Comparison of ENCODE assay signal across 10 mouse cellular contexts in the genomic region with DNA sequence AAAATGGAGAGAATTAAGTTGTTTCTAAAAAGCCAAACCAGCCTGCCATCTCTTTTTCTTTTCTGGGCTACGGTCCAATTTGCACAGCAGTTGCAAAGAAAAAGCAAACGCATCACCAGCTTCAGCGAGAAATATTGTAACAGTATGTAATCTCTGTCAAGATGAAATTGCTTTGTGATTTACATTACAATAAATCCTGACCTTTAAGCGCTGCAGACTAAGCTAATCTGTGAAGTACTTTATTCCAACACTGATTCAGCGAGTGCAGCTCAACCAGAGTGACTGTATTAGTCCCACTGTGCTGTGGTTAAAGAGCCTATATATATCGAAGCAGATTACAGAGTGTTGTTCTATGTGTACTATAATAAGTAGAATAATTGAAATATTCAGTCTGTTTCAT. TPM values are rescaled to one million over a fixed set of nuclear protein-coding genes. Genes with fewer than 3 reads are reported as not detected.
A peak's percentile ranks its signal among the peaks of the same experiment; 100 is the strongest.
DNase-seq lines count a peak whose midpoint lies in the region; ATAC-seq and TF ChIP-seq lines count a peak whose summit lies in the region.
"Had no signal": no experiment of that assay in that cellular context is flagged by ENCODE, and none has a peak within 500 bp of the region (broad histone marks: within the 10 kb centered on the region; RNA-seq: fewer than 3 reads in every experiment).

No protein-coding gene starts in this region.

- no peak overlapping the region for H3K4me3 ChIP-seq in hindbrain, embryonic 13.5 days
- H3K4me3 ChIP-seq in hindbrain, embryonic 11.5 days (ENCODE audit: low read depth, low read length), result no peak overlapping the region
- H3K4me3 ChIP-seq in myocyte, result no peak overlapping the region
- H3K4me3 ChIP-seq: embryonic facial prominence, embryonic 12.5 days had no signal

- H3K9ac ChIP-seq in hindbrain, embryonic 13.5 days, result no peak overlapping the region
- no peak overlapping the region for H3K9ac ChIP-seq in hindbrain, embryonic 11.5 days (ENCODE audit: low read depth, low read length)
- H3K9ac ChIP-seq: embryonic facial prominence, embryonic 12.5 days had no signal

- peaks cover 6% of the 10 kb centered on the region for H3K4me1 ChIP-seq in hindbrain, embryonic 13.5 days (replicated peaks)
- H3K4me1 ChIP-seq in hindbrain, embryonic 11.5 days (replicated peaks; ENCODE audit: control insufficient read depth, insufficient read depth, low read length), result no peaks in the 10 kb centered on the region
- H3K4me1 ChIP-seq: embryonic facial prominence, embryonic 12.5 days had no signal

- no peak for DNase-seq in hindbrain, embryonic 11.5 days (ENCODE audit: low spot score)
- DNase-seq in brain, embryonic 14.5 days (ENCODE audit: low read depth), result peak; percentile 91
- peak; percentile 49 to 53 for DNase-seq in layer of hippocampus, adult 8-10 months (ENCODE audit: low spot score in 2 of 2)
- DNase-seq in thymus, adult 18-20 months, result no peak
- no peak for DNase-seq in spleen, adult 18-20 months
- DNase-seq in thymus, postnatal 25 days, result no peak

- H3K79me2 ChIP-seq in myocyte (ENCODE audit: control insufficient read depth, insufficient read depth), result no peaks in the 10 kb centered on the region

- no peaks in the 10 kb centered on the region for H3K36me3 ChIP-seq in hindbrain, embryonic 13.5 days
- no peaks in the 10 kb centered on the region for H3K36me3 ChIP-seq in hindbrain, embryonic 11.5 days (ENCODE audit: control insufficient read depth, insufficient read depth, low read length)
- no peaks in the 10 kb centered on the region for H3K36me3 ChIP-seq in myocyte (ENCODE audit: control insufficient read depth, insufficient read depth)
- H3K36me3 ChIP-seq: embryonic facial prominence, embryonic 12.5 days had no signal

- WGBS in hindbrain, embryonic 13.5 days, result 44% methylated on average over 6 of the region's 6 CpGs
- WGBS in hindbrain, embryonic 11.5 days, result 82% methylated on average over 6 of the region's 6 CpGs

- H3K27me3 ChIP-seq in hindbrain, embryonic 13.5 days, result no peaks in the 10 kb centered on the region
- H3K27me3 ChIP-seq in hindbrain, embryonic 11.5 days (ENCODE audit: control insufficient read depth, insufficient read depth, low read length), result no peaks in the 10 kb centered on the region
- H3K27me3 ChIP-seq in myocyte (ENCODE audit: control insufficient read depth, insufficient read depth, insufficient read length), result no peaks in the 10 kb centered on the region
- H3K27me3 ChIP-seq: embryonic facial prominence, embryonic 12.5 days had no signal

- no peak for TF ChIP-seq CTCF in brain, embryonic 14.5 days (IDR thresholded peaks at IDR 0.05; ENCODE audit: borderline replicate concordance, extremely low read depth, insufficient read depth, insufficient read length)

- TF ChIP-seq POLR2A in brain, embryonic 14.5 days (IDR thresholded peaks at IDR 0.05; ENCODE audit: borderline replicate concordance, extremely low read depth, insufficient read depth, insufficient read length, poor library complexity, severe bottlenecking), result no peak
- no peak for TF ChIP-seq POLR2A in myocyte (IDR thresholded peaks at IDR 0.05; ENCODE audit: insufficient read length, low read depth)

- H3K9me3 ChIP-seq in hindbrain, embryonic 13.5 days, result no peaks in the 10 kb centered on the region
- no peaks in the 10 kb centered on the region for H3K9me3 ChIP-seq in hindbrain, embryonic 11.5 days (ENCODE audit: control insufficient read depth, low read length)
- H3K9me3 ChIP-seq: embryonic facial prominence, embryonic 12.5 days had no signal

- peak; percentile 72 for ATAC-seq in hindbrain, embryonic 13.5 days (ENCODE audit: low FRiP score)
- no peak for ATAC-seq in hindbrain, embryonic 11.5 days (ENCODE audit: low FRiP score)

- H3ac ChIP-seq in myocyte (ENCODE audit: control insufficient read depth, insufficient read length), result no peak overlapping the region

- H3K27ac ChIP-seq in hindbrain, embryonic 13.5 days, result no peak overlapping the region
- H3K27ac ChIP-seq in hindbrain, embryonic 11.5 days (ENCODE audit: low read depth, low read length), result no peak overlapping the region
- H3K27ac ChIP-seq: embryonic facial prominence, embryonic 12.5 days; macrophage had no signal

- H3K4me2 ChIP-seq in hindbrain, embryonic 13.5 days, result no peak overlapping the region
- H3K4me2 ChIP-seq in hindbrain, embryonic 11.5 days (replicated peaks; ENCODE audit: low read depth, low read length), result no peak overlapping the region
- H3K4me2 ChIP-seq in myocyte (ENCODE audit: low read depth), result peak overlapping the region; percentile 33
- H3K4me2 ChIP-seq: embryonic facial prominence, embryonic 12.5 days had no signal

TF ChIP-seq in myocyte, 11 proteins besides CTCF, POLR2A, EP300 and RAD21:
- no peak for TF ChIP-seq POLR2AphosphoS2 (IDR thresholded peaks at IDR 0.05; ENCODE audit: insufficient read length, low read depth)
- TF ChIP-seq CEBPB (IDR thresholded peaks at IDR 0.05; ENCODE audit: insufficient read depth, poor library complexity, severe bottlenecking), result no peak
- no peak for TF ChIP-seq SRF (IDR thresholded peaks at IDR 0.05; ENCODE audit: control insufficient read depth, insufficient read length, low read depth)
- no peak for TF ChIP-seq USF1 (IDR thresholded peaks at IDR 0.05; ENCODE audit: low read depth)
- no peak for TF ChIP-seq REST (IDR thresholded peaks at IDR 0.05; ENCODE audit: insufficient read depth, insufficient read length)
- TF ChIP-seq MYOG (IDR thresholded peaks at IDR 0.05; ENCODE audit: control insufficient read depth in 1 of 3, insufficient read depth in 1 of 3, insufficient read length in 2 of 3, low read depth in 2 of 3), result no peak
- no peak for TF ChIP-seq TCF12 (IDR thresholded peaks at IDR 0.05; ENCODE audit: insufficient read depth, poor library complexity, severe bottlenecking)
- TF ChIP-seq MYOD1 (IDR thresholded peaks at IDR 0.05; ENCODE audit: control insufficient read depth in 1 of 3, insufficient read length in 2 of 3, low read depth in 2 of 3), result no peak
- TF ChIP-seq E2F4 (IDR thresholded peaks at IDR 0.05; ENCODE audit: insufficient read depth), result no peak

RNA-seq across cellular contexts. Expression of gene Cetn3, which starts 45.6 kb away (rescaled TPM):
- 242 and 244 TPM in 2 replicates for polyA plus RNA-seq in hindbrain, embryonic 13.5 days (2015; fragmentation: Nextera tagmentation; extraction: Ambion mirVana)
- 266 and 275 TPM in 2 replicates for polyA plus RNA-seq in hindbrain, embryonic 11.5 days (2014; fragmentation: Nextera tagmentation; extraction: Ambion mirVana)
- 175 and 187 TPM in 2 replicates for polyA plus RNA-seq in brain, embryonic 14.5 days (2012; rRNA removed)
- total RNA-seq in layer of hippocampus, adult 8-10 months (2022), result 100 to 1,000 TPM; 107 to 117 (median 114) TPM
- 37.2 TPM for polyA plus RNA-seq in myocyte (2012; fragmentation: generic; extraction: Trizol)

Comparison
In these comparisons a context has a peak if more than half of its experiments do, and no peak if none do; other contexts are left out.
1. DNase-seq: peak in brain, embryonic 14.5 days (single experiment) and layer of hippocampus, adult 8-10 months (2 of 2); none in hindbrain, embryonic 11.5 days (single experiment), thymus, adult 18-20 months (0 of 2), spleen, adult 18-20 months (0 of 2) and thymus, postnatal 25 days (single experiment).